Mouse (Mus musculus) heart, adult 2 months (tissue): ENCODE measurements around the gene Cdca8. TPM values are rescaled to one million over a fixed set of nuclear protein-coding genes. Genes with fewer than 3 reads are reported as not detected.

Experiments used
- DNase-seq, 2 experiments: peaks; one replicate each; pipeline ENCODE4 v3.0.0; 2021
- H3K27ac ChIP-seq: fragments of 200-600 bp; 2 replicates; pipeline ENCODE4 v1.8.1; 2022
- H3K27me3 ChIP-seq: fragments of 200-500 bp; 2 replicates; pipeline ENCODE4 v1.6.1; 2012; ENCODE audit warnings: mild to moderate bottlenecking, low read length, inconsistent platforms, mixed read lengths; ENCODE audit not compliant: control insufficient read depth, insufficient read depth
- H3K36me3 ChIP-seq: fragments of 200-500 bp; 2 replicates; pipeline ENCODE4 v1.6.1; 2012; ENCODE audit warnings: low read length, inconsistent platforms; ENCODE audit not compliant: control insufficient read depth, insufficient read depth
- H3K4me1 ChIP-seq: fragments of 200-500 bp; 2 replicates; pipeline ENCODE4 v1.6.1; 2011; ENCODE audit warnings: low read length; ENCODE audit not compliant: control insufficient read depth, insufficient read depth
- H3K4me3 ChIP-seq: fragments of 200-600 bp; 2 replicates; pipeline ENCODE4 v1.8.1; 2022
- H3K79me2 ChIP-seq: fragments of 200-500 bp; replicated peaks from 2 replicates; pipeline ENCODE4 v1.6.1; 2012; ENCODE audit warnings: mild to moderate bottlenecking, inconsistent platforms, low read length, moderate library complexity, mixed read lengths; ENCODE audit not compliant: control insufficient read depth, insufficient read depth
- H3K9ac ChIP-seq: fragments of 200-500 bp; 2 replicates; pipeline ENCODE4 v1.6.1; 2012; ENCODE audit warnings: low read depth, mild to moderate bottlenecking, control low read depth, inconsistent platforms, low read length, mixed read lengths
- CTCF ChIP-seq: fragments of 200-600 bp; IDR thresholded peaks from 2 replicates; pipeline ENCODE4 v1.8.1; 2022; ENCODE audit warnings: antibody characterized with exemption, mild to moderate bottlenecking, moderate library complexity
- EP300 ChIP-seq: fragments of 200-500 bp; IDR thresholded peaks from 2 replicates; pipeline ENCODE4 v1.6.1; 2011; ENCODE audit warnings: low read depth, low read length, control low read depth; ENCODE audit not compliant: insufficient read depth
- WGBS: fragments of 180-500 bp; shearing (Covaris S2); methylation state at CpG from one replicate; pipeline ENCODE4 v1.1.7; 2018; 5-methylcytosine and 5-hydroxymethylcytosine counted together
- intact Hi-C: fragments of 180-260 bp; cut with DNase I; formaldehyde crosslinking; loops from one replicate; pipeline ENCODE4 v1.15.1; 2025
- polyA plus RNA-seq: library from polyadenylated mRNA; depleted of rRNA; stranded (reverse); fragments of >200 nt; gene quantifications from 2 replicates; pipeline ENCODE4 v1.2.3, GENCODE M21; 2012; rRNA removed
- total RNA-seq, 2 experiments: library from RNA; stranded (reverse); gene quantifications; 2 replicates each; pipeline ENCODE4 v1.2.3; 2021

Gene Cdca8
- total and polyA plus RNA-seq, 3 experiments: 0.52 to 0.59 (median 0.57) TPM

- no peak overlapping the region for H3K27ac ChIP-seq
- H3K36me3 ChIP-seq: no peaks in the 10 kb centered on the region
- TF ChIP-seq EP300: no peak
- peak; percentile 42 for TF ChIP-seq CTCF
- H3K79me2 ChIP-seq: no peaks in the 10 kb centered on the region
- H3K4me1 ChIP-seq: no peaks in the 10 kb centered on the region
- intact Hi-C loops: no loop called here
- H3K4me3 ChIP-seq: no peak overlapping the region
- H3K27me3 ChIP-seq: peaks cover under 1% of the 10 kb centered on the region; the same call in 1 of the 2 replicates
- no peak overlapping the region for H3K9ac ChIP-seq
- WGBS: 83% methylated on average over 1 of the region's 1 CpGs
- DNase-seq: no peak
These were observed 66.4 kb downstream of the Cdca8 start for GRCm38 (mm10) chr4:124872719-124873118.

Other genes starting within 250 kb of the Cdca8 start
- 10 to 100 TPM; 12.1 to 13.5 TPM for gene Utp11, start 245.7 kb downstream of the Cdca8 start, total RNA-seq
- 4.0 and 6.2 TPM in 2 replicates for gene Utp11, start 245.7 kb downstream of the Cdca8 start, polyA plus RNA-seq
- gene Fhl3, start 238.6 kb downstream of the Cdca8 start, total RNA-seq: 10 to 100 TPM in 1 of 2 experiments, 1 to 10 TPM in 1; 7.8 to 11.5 TPM
- 10.1 and 17.9 TPM in 2 replicates for gene Fhl3, start 238.6 kb downstream of the Cdca8 start, polyA plus RNA-seq
- 10 to 100 TPM; 18.0 to 19.4 TPM for gene Sf3a3, start 224.5 kb downstream of the Cdca8 start, total RNA-seq
- gene Sf3a3, start 224.5 kb downstream of the Cdca8 start, polyA plus RNA-seq: 7.7 and 11.5 TPM in 2 replicates
- 1 to 10 TPM; 8.0 to 8.2 TPM for gene Inpp5b, start 197.5 kb downstream of the Cdca8 start, total RNA-seq
- gene Inpp5b, start 197.5 kb downstream of the Cdca8 start, polyA plus RNA-seq: 17.8 and 29.8 TPM in 2 replicates
- gene Mtf1, start 137.2 kb downstream of the Cdca8 start, total RNA-seq: 10 to 100 TPM; 15.3 to 15.7 TPM
- gene Mtf1, start 137.2 kb downstream of the Cdca8 start, polyA plus RNA-seq: 4.7 and 9.1 TPM in 2 replicates
- gene Yrdc, start 88.6 kb downstream of the Cdca8 start, total RNA-seq: 10 to 100 TPM; 21.6 to 22.6 TPM
- 18.4 and 38.6 TPM in 2 replicates for gene Yrdc, start 88.6 kb downstream of the Cdca8 start, polyA plus RNA-seq
- gene 1110065P20Rik, start 88.1 kb downstream of the Cdca8 start, total RNA-seq: 10 to 100 TPM; 18.6 to 20.4 TPM
- gene 1110065P20Rik, start 88.1 kb downstream of the Cdca8 start, polyA plus RNA-seq: 26.3 and 28.0 TPM in 2 replicates
- under 1 TPM; 0.23 to 0.34 TPM for gene Maneal, start 77.1 kb downstream of the Cdca8 start, total RNA-seq
- 0.41 and 0.88 TPM in 2 replicates for gene Maneal, start 77.1 kb downstream of the Cdca8 start, polyA plus RNA-seq
- not detected for gene Epha10, start 58.4 kb downstream of the Cdca8 start, total RNA-seq
- 0.02 TPM in 1 of 2 replicates, not detected in the other for gene Epha10, start 58.4 kb downstream of the Cdca8 start, polyA plus RNA-seq
- gene 9930104L06Rik, start 2.3 kb downstream of the Cdca8 start, total RNA-seq: 1 to 10 TPM; 6.1 to 8.4 TPM
- 5.9 and 7.5 TPM in 2 replicates for gene 9930104L06Rik, start 2.3 kb downstream of the Cdca8 start, polyA plus RNA-seq
- gene Rspo1, start 47.1 kb upstream of the Cdca8 start, total RNA-seq: 1 to 10 TPM; 2.7 to 4.4 TPM
- 3.9 and 4.0 TPM in 2 replicates for gene Rspo1, start 47.1 kb upstream of the Cdca8 start, polyA plus RNA-seq
- gene Gnl2, start 77.3 kb upstream of the Cdca8 start, total RNA-seq: 10 to 100 TPM; 27.7 to 28.7 TPM
- 12.2 and 18.6 TPM in 2 replicates for gene Gnl2, start 77.3 kb upstream of the Cdca8 start, polyA plus RNA-seq
- gene Dnali1, start 126.4 kb upstream of the Cdca8 start, total RNA-seq: not detected
- gene Dnali1, start 126.4 kb upstream of the Cdca8 start, polyA plus RNA-seq: 1.4 TPM in 1 of 2 replicates, not detected in the other
- gene Snip1, start 127.4 kb upstream of the Cdca8 start, total RNA-seq: 1 to 10 TPM; 7.4 to 7.5 TPM
- 4.4 and 8.2 TPM in 2 replicates for gene Snip1, start 127.4 kb upstream of the Cdca8 start, polyA plus RNA-seq
- 10 to 100 TPM; 21.2 to 21.6 TPM for gene Meaf6, start 145.8 kb upstream of the Cdca8 start, total RNA-seq
- gene Meaf6, start 145.8 kb upstream of the Cdca8 start, polyA plus RNA-seq: 15.7 and 17.6 TPM in 2 replicates
- 1 to 10 TPM; 3.0 to 4.8 TPM for gene Zc3h12a, start 188.5 kb upstream of the Cdca8 start, total RNA-seq
- gene Zc3h12a, start 188.5 kb upstream of the Cdca8 start, polyA plus RNA-seq: 5.0 TPM in 2 replicates